Mouse (Mus musculus) T-cell, adult 2 months (primary cell): Measurements from ENCODE around the gene Gdf5.

ENCODE experiments used
- DNase-seq: peaks from one replicate; pipeline ENCODE4 v3.0.0; 2022; ENCODE audit warnings: low spot score

Gdf5 gene

GRCm38 (mm10) chr2:155945124-155945523 is at the start of gene Gdf5:
Gene Gdf5 (minus strand): TSS chr2:155945367.
- no peak for DNase-seq

GRCm38 (mm10) chr2:155991863-155992321 is 46.7 kb upstream of the Gdf5 start:
- no peak for DNase-seq

- no peak for DNase-seq
Measured at GRCm38 (mm10) chr2:155991151-155991550, 46.0 kb upstream of the Gdf5 start.

DNA sequence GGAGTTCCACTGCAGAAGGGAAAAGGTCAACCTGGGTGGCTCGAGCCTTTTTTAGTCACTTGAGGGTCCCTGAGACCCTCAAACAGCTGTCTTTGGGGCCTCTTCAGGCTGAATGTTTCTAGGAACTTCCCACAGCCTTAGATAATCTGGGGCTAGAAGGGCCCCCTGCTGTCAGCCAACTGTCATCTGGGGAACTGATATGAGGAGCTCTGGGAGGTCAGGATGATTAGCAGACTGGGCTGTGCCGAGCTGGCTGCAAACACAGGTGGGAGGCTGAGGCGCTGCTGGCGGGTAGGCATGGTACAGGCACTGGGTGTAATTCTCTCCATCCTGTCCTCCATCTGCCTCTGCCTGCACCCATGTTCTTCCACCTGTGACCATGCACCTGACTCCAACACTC is 43.9 kb upstream of the Gdf5 start:
- no peak for DNase-seq

GRCm38 (mm10) chr2:155987131-155987530 is 42.0 kb upstream of the Gdf5 start:
- no peak for DNase-seq

DNA sequence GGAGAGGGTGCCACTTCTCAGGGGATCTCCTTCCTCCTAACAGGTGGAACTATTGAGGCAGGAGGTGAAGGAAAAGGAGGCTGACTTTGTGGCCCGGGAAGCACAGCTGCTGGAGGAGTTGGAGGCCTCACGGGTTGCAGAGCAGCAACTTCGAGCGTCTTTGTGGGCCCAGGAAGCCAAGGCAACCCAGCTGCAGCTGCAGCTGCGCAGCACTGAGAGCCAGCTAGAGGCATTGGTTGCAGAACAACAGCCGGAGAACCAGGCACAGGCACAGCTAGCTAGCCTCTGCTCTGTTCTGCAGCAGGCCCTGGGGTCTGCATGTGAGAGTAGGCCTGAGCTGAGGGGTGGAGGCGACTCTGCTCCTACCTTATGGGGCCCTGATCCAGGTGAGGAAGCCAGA is 40.6 kb upstream of the Gdf5 start:
- no peak for DNase-seq

DNA sequence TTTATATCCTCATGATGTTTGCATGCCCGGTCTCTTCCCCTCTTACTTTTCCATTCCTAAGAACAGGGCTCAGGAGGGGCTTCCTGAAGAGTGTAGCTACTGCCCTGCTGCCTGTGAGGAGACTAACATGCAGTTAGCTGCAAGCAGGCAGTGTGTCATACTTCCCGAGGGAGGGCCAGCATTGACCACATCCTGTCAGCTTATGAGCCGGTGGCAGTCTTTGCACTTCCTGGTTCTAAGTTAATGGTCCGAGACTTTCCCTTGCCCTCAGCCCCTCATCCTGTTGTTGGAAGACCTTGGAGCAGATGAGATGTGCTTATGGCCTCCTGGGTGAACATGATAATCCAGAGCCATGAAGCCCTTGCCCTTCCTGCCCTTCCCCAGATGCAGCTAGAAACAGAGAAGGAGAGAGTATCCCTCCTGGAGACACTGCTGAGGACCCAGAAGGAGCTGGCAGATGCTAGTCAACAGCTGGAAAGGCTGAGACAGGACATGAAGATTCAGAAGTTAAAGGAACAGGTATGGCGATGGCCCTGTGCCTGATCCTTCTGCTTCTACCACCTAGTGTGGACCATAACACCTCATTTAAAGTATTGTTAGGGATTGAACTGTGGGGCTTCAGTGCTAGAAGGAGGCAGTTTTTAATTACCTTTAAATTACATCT is 34.3 kb upstream of the Gdf5 start:
- DNase-seq, result peak; percentile 82

GRCm38 (mm10) chr2:155974087-155974731 is 29.0 kb upstream of the Gdf5 start:
- no peak for DNase-seq

DNA sequence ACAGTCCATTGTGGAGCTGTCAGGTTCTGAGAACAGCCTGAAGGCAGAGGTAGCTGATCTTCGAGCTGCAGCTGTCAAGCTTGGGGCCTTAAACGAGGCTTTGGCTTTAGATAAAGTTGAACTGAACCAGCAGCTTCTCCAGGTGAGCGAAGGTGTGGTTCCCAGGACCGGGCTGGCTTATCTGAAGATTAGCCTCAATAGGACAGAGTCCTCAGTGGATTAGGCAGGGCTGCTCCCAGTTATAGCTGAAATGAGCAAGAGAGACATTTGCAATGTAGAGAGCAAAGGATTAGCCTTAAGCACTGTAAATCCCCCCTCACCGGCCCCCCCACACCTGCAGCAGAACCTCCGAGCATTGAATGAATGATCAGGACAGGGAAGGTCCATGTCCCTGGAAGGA is 28.2 kb upstream of the Gdf5 start:
- DNase-seq, result no peak

- DNase-seq, result no peak
Measured at GRCm38 (mm10) chr2:155962991-155963390, 17.8 kb upstream of the Gdf5 start.

DNA sequence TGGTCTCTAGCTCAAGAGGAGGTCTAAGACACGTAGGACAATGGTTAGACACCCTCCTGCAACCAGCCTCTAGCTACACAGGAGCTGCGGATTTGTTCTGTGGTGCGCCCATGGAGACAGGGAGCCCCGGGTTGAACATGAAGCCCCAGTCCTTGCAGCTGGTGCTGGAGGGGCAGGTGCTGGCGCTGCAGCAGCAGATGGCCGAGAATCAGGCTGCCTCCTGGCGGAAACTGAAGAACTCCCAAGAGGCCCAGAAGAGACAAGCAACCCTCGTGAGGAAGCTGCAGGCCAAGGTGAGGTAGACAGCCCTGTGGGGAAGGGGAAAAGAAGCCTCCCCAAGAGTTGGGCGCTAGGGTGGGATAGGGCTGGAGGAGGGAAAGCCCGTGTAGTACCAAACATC is 16.7 kb upstream of the Gdf5 start:
- DNase-seq, result no peak

DNA sequence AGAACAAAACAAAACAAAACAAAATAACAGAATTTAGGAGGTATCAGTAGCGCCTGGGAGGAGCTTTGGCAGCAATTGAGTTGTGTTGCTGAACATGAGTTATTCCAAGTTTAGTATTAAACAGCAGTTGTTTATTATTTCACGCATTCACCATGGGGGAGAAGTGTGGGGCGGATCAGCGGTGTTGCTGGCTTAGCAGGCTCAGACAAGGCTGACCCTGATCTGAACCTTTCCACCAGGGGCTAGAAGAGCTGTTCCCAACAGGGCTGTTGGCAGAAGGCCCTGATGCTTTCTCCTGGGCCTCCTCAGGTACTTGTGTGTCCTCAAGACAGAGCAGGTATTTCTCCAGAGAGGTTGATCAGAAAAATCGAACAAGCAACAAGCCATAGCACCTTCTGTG is 14.8 kb upstream of the Gdf5 start:
- DNase-seq, result no peak

DNA sequence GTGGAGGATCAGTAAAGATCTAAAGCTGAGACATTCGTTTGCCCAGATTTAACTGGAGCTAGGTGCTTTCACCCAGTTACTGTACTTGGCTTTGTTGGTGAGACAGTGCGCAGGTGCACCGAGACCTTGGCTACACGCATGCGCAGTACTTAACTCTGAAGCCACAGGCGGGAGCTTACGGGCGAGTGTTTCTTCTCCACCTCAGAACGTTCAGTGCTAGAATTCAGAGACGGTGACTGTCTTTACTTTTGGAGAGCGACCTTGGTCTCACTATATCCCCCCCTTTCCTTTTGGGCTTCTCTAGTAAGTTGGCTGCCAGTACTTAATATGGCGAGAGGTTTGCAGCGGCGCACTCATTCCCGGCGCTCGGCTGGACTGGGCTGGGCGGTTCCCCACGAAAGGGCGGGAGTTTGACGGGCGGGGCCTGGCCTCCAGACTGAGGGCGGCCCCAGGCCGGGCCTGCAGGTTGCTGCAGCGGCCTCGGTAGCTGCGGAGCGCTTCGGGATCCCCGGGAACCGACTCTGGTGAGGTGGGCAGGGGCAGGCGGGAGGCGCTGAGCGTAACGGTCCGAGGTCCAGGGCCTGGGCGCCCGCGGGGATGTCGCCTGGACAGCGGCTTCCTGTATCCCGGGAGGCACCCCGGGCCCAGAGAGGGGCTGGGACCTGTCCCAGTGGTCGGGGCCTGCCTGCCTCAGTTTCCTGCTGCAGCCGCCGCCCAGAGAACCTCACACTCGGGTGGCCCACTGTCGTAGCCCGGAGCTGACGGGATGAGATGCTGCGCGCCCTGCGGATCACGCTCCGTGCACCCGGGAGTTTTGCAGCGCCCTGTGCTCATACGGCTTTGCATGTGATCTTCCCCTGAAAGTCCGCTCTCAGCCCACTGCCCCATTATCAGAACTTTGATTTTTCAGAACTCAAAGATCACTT is 11.2 kb upstream of the Gdf5 start, which contains the start of gene Cep250:
TSS of gene Cep250 (plus strand) at position 325 of the 926 bp plus-strand sequence.
- DNase-seq, result peak; percentile 88

- DNase-seq, result peak; percentile 15
Measured at GRCm38 (mm10) chr2:155952006-155952405, 6.8 kb upstream of the Gdf5 start.

DNA sequence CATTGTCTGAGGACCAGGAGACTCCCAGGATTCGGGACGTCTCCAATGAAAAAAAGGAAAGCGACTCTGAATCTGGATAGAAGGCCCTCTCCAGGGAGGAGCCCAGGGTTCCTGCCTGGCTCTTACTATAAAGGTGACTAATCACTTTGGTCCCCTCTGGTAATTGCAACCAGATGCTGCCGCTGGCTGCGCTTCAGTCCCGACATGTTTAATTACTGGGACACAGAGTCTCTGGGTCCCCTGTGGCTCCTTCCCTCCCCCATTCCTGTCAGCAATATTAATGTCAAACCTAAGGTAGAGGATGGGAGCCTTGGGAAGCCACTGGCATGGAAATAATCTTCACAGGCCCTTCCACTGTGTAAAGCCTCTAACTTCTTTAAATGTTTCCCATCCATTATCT is 4.2 kb upstream of the Gdf5 start:
- DNase-seq, result no peak

DNA sequence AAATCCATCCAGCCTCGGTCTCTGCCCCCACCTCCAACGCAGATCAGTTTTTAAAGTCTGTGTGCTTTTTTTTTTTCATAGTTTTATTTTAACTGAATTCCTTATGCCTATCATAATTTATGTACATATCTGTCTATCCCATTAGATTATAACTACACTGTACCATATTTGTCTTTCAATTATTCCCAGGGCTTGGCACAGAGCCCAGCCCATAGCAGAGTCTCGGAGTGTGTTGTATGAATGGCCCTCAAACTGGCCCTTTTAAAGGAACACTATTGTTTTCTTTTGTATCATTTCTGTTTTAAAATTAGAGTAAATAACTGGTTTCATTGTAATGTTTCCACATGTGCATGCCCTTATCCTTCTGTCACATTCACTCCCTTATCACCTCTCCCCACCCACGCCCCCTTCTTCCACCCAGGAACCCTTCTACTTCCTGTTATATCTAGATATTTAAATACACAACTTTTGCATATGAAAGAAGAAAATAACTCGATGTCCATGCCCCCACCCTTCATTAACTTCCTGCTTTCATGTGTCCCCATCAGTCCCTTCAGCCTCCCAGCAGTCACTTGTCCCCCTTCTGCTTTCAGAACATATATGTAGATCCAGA is 2.3 kb upstream of the Gdf5 start:
- DNase-seq, result no peak

DNA sequence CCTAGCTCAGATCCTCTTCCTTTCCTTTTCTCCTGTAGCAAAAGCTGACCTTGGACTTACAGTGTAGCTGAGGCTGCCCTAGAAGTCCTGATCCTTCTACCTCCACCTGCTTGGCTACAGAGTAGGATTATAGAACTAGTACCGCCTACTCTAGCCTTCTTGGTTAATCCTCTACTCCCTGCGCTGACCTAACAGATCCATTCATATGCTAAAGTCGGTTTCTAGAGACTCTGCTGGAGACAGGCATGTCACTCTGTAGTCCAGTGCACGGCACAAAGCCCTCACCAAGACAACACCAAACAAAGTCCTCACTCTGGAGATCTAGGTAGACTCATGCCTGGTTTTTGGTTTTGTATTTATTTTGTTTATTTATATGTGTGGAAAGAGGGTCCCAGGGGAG is 1.3 kb upstream of the Gdf5 start:
- no peak for DNase-seq

DNA sequence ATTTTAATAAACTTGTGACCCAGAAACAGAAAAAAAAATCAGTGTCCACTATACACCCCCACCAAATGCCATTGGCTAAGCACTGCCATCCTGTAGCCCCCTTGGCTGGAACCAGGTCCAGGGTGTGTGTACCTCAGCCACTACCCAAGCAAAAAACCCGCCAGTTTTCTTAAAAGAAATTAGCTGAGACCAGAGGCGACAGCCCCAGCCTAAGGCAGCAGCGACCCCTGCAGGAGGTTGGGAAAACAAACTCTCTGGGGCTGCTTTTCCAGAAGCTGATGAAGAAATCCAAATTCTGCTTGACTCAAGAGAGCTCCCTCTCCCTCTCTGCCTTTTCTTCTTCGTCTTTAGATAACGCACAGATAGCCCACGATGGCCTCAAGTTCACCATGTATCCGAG is 902 bp upstream of the Gdf5 start:
- peak; percentile 56 for DNase-seq

- DNase-seq, result no peak
Measured at GRCm38 (mm10) chr2:155945580-155945979, 413 bp upstream of the Gdf5 start.

GRCm38 (mm10) chr2:155944685-155945084 is 482 bp downstream of the Gdf5 start:
- no peak for DNase-seq

GRCm38 (mm10) chr2:155943463-155943862 is 1.7 kb downstream of the Gdf5 start:
- no peak for DNase-seq
